Mouse (Mus musculus): ENCODE measurements around the gene Slc12a9. TPM values are rescaled to one million over a fixed set of nuclear protein-coding genes. Genes with fewer than 3 reads are reported as not detected.
"Not testable (repeated sequence)": the region's sequence is repeated elsewhere in the genome, so short reads cannot be mapped to it uniquely, and the experiment has no call there.

Gene Slc12a9
- total RNA-seq, 2 experiments from 2014 or later, result 2.0 to 2.4 TPM

GRCm38 (mm10) chr5:137289591-137290365 is 43.6 kb downstream of the Slc12a9 start:
- H3K4me3 ChIP-seq, result peak overlapping the region; percentile 73
- no peak for DNase-seq
- TF ChIP-seq CTCF (IDR thresholded peaks at IDR 0.05), result no peak
- intact Hi-C loops (cut with DNase I), result loop anchor here (5.0 kb wide), 1 partner anchor 93 kb away; no protein-coding TSS in a partner anchor
- H3K27ac ChIP-seq, result peak overlapping the region; percentile 77

GRCm38 (mm10) chr5:137288999-137289470 is 44.4 kb downstream of the Slc12a9 start:
- TF ChIP-seq CTCF (IDR thresholded peaks at IDR 0.05), result peak; percentile 37
- Histone ChIP-seq H3K4me3 (peak overlapping the region; percentile 73), H3K27ac (peak overlapping the region; percentile 77)
- DNase-seq, result peak; percentile 83
- intact Hi-C loops (cut with DNase I), result no loop called here

- intact Hi-C loops (cut with DNase I), result loop anchor here (2.0 kb wide), 1 partner anchor 165 kb away; no protein-coding TSS in a partner anchor
- H3K27ac ChIP-seq, result peak overlapping the region; percentile 68
Observed at GRCm38 (mm10) chr5:137287953-137288743, 45.2 kb downstream of the Slc12a9 start.

GRCm38 (mm10) chr5:137287032-137287952 is 46.1 kb downstream of the Slc12a9 start, which contains the start of gene Ache:
Ache (plus strand) TSS chr5:137287519.
- DNase-seq, result peak; percentile 49
- Histone ChIP-seq H3K27ac (peak within 1 kb of the TSS; percentile 68), H3K4me3 (peak within 1 kb of the TSS; percentile 73)
- intact Hi-C loops (cut with DNase I), result loop anchor here (2.0 kb wide), 1 partner anchor 164 kb away; no protein-coding TSS in a partner anchor
- TF ChIP-seq CTCF (IDR thresholded peaks at IDR 0.05), result no peak

More at GRCm38 (mm10) chr5:137287953-137288743, 45.2 kb downstream of the Slc12a9 start:
- peak; percentile 61 for DNase-seq
- no peak for TF ChIP-seq CTCF (IDR thresholded peaks at IDR 0.05)
- H3K4me3 ChIP-seq, result peak overlapping the region; percentile 73

- peak; percentile 76 for TF ChIP-seq CTCF (IDR thresholded peaks at IDR 0.05)
- DNase-seq, result peak; percentile 93
- intact Hi-C loops (cut with DNase I), result loop anchor here (1.0 to 2.0 kb wide), 2 partner anchors 154 to 164 kb away; no protein-coding TSS in a partner anchor
- Histone ChIP-seq H3K4me3 (peak overlapping the region; percentile 73), H3K27ac (peak overlapping the region; percentile 68)
Observed at GRCm38 (mm10) chr5:137286655-137287031, 46.8 kb downstream of the Slc12a9 start.

GRCm38 (mm10) chr5:137285986-137286385 is 47.4 kb downstream of the Slc12a9 start:
- no peak overlapping the region for H3K27ac ChIP-seq
- intact Hi-C loops (cut with DNase I), result loop anchor here (1.0 to 2.0 kb wide), 2 partner anchors 154 to 163 kb away; no protein-coding TSS in a partner anchor
- no peak overlapping the region for H3K4me3 ChIP-seq
- no peak for TF ChIP-seq CTCF (IDR thresholded peaks at IDR 0.05)
- DNase-seq, result no peak

GRCm38 (mm10) chr5:137285045-137285444 is 48.4 kb downstream of the Slc12a9 start:
- peak; percentile 75 for TF ChIP-seq CTCF (IDR thresholded peaks at IDR 0.05)
- H3K27ac ChIP-seq, result no peak overlapping the region
- H3K4me3 ChIP-seq, result no peak overlapping the region
- peak; percentile 48 for DNase-seq
- intact Hi-C loops (cut with DNase I), result no loop called here

- H3K4me3 ChIP-seq; intact Hi-C loops (cut with DNase I); DNase-seq; H3K27ac ChIP-seq: not testable (repeated sequence)
Observed at GRCm38 (mm10) chr5:137284411-137284810, 49.0 kb downstream of the Slc12a9 start.

GRCm38 (mm10) chr5:137277360-137278342 is 55.7 kb downstream of the Slc12a9 start:
- intact Hi-C loops (cut with DNase I), result no loop called here
- no peak overlapping the region for H3K4me3 ChIP-seq
- H3K27ac ChIP-seq, result no peak overlapping the region
- DNase-seq, result peak; percentile 37
- peak; percentile 62 for TF ChIP-seq CTCF (IDR thresholded peaks at IDR 0.05)

- intact Hi-C loops (cut with DNase I), result no loop called here
- DNase-seq, result no peak
- Histone ChIP-seq H3K27ac (peak overlapping the region; percentile 71), H3K4me3 (peak overlapping the region; percentile 62)
- no peak for TF ChIP-seq CTCF (IDR thresholded peaks at IDR 0.05)
Observed at GRCm38 (mm10) chr5:137268131-137268910, 65.1 kb downstream of the Slc12a9 start.

All from gastrocnemius, adult 2 months (tissue).